In the genomic region with DNA sequence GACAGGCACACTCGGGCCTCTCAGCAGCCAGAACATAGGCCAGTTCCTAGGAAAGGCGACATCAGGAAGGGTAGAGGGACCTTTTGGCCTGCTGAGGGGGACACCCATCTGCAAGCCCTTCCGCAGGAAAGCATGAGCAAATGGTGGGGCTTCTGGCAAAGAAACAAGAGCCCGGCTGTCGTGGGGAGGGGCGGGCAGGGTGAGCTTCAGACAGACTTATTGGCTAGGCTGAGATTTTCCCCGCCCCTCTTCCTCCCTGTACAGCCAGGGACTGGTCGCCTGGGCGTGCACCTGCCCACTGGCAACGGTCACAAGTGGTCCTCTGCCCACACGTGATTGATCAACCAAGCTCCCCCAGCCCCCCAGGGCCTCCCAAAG, we compare ENCODE assay signal across 8 mouse cellular contexts. TPM values are rescaled to one million over a fixed set of nuclear protein-coding genes. Genes with fewer than 3 reads are reported as not detected.
A peak's percentile ranks its signal among the peaks of the same experiment; 100 is the strongest.
DNase-seq lines count a peak whose midpoint lies in the region; ATAC-seq and TF ChIP-seq lines count a peak whose summit lies in the region.

No protein-coding gene starts in this region.

- DNase-seq in layer of hippocampus, postnatal 10 days (ENCODE audit: low spot score in 2 of 2) = peak; percentile 64 to 75
- DNase-seq in layer of hippocampus, postnatal 36 days = no peak
- DNase-seq in embryo, embryonic 11.5 days (ENCODE audit: low read depth, low spot score) = peak; percentile 69
- DNase-seq in kidney, postnatal 0 days (ENCODE audit: low spot score) = peak; percentile 96
- peak; percentile 94 for DNase-seq in lung, postnatal 0 days (ENCODE audit: low spot score)
- peak; percentile 96 for DNase-seq in retina, postnatal 1 day
- no peak for DNase-seq in thymus, postnatal 0 days (ENCODE audit: low spot score)

- peak overlapping the region; percentile 75 for H3K4me2 ChIP-seq in heart, embryonic 13.5 days
- H3K4me2 ChIP-seq in kidney, postnatal 0 days (ENCODE audit: low read length) = peak overlapping the region; percentile 56
- H3K4me2 ChIP-seq in lung, postnatal 0 days (replicated peaks; ENCODE audit: low read depth, low read length) = peak overlapping the region; percentile 48

- 2% methylated on average over 10 of the region's 11 CpGs for WGBS in heart, embryonic 13.5 days
- 4% methylated on average over 11 of the region's 11 CpGs for WGBS in kidney, postnatal 0 days
- WGBS in lung, postnatal 0 days = 3% methylated on average over 11 of the region's 11 CpGs

- no peaks in the 10 kb centered on the region for H3K27me3 ChIP-seq in heart, embryonic 13.5 days (replicated peaks)
- no peaks in the 10 kb centered on the region for H3K27me3 ChIP-seq in kidney, postnatal 0 days (ENCODE audit: insufficient read depth, low read length)
- H3K27me3 ChIP-seq in lung, postnatal 0 days (replicated peaks; ENCODE audit: insufficient read depth, low read length) = no peaks in the 10 kb centered on the region

- peak overlapping the region; percentile 99 for H3K27ac ChIP-seq in heart, embryonic 13.5 days (replicated peaks)
- peak overlapping the region; percentile 94 for H3K27ac ChIP-seq in kidney, postnatal 0 days
- H3K27ac ChIP-seq in lung, postnatal 0 days (ENCODE audit: low read length) = peak overlapping the region; percentile 89

- H3K9me3 ChIP-seq in heart, embryonic 13.5 days = no peaks in the 10 kb centered on the region
- H3K9me3 ChIP-seq in kidney, postnatal 0 days (replicated peaks; ENCODE audit: low read length) = no peaks in the 10 kb centered on the region
- H3K9me3 ChIP-seq in lung, postnatal 0 days (ENCODE audit: low read length) = no peaks in the 10 kb centered on the region

- peak; percentile 50 for TF ChIP-seq EP300 in lung, postnatal 0 days (IDR thresholded peaks at IDR 0.05)

- no peak for TF ChIP-seq CTCF in kidney, postnatal 0 days (IDR thresholded peaks at IDR 0.05; ENCODE audit: low read depth)
- TF ChIP-seq CTCF in lung, postnatal 0 days (IDR thresholded peaks at IDR 0.05) = no peak

- peaks cover 33% of the 10 kb centered on the region for H3K4me1 ChIP-seq in heart, embryonic 13.5 days
- H3K4me1 ChIP-seq in kidney, postnatal 0 days (replicated peaks; ENCODE audit: insufficient read depth, low read length) = peaks cover 20% of the 10 kb centered on the region
- peaks cover 14% of the 10 kb centered on the region; the same call in 1 of the 2 replicates for H3K4me1 ChIP-seq in lung, postnatal 0 days (ENCODE audit: insufficient read depth, low read depth, low read length)

- peak overlapping the region; percentile 49 for H3K4me3 ChIP-seq in heart, embryonic 13.5 days
- H3K4me3 ChIP-seq in kidney, postnatal 0 days (replicated peaks; ENCODE audit: low read depth, low read length) = peak overlapping the region; percentile 20
- peak overlapping the region; percentile 14; the same call in 1 of the 2 replicates for H3K4me3 ChIP-seq in lung, postnatal 0 days (ENCODE audit: low read depth, low read length)

- peak; percentile 67; the same call in 1 of the 2 replicates for ATAC-seq in heart, embryonic 13.5 days (ENCODE audit: extremely low read depth, insufficient number of reproducible peaks, low FRiP score, low TSS enrichment)
- ATAC-seq in kidney, postnatal 0 days (replicated peaks; ENCODE audit: low FRiP score, low read depth) = peak; percentile 89
- peak; percentile 78 for ATAC-seq in lung, postnatal 0 days

- H3K9ac ChIP-seq in heart, embryonic 13.5 days = peak overlapping the region; percentile 75
- H3K9ac ChIP-seq in kidney, postnatal 0 days (ENCODE audit: low read depth, low read length) = peak overlapping the region; percentile 52
- H3K9ac ChIP-seq in lung, postnatal 0 days (replicated peaks; ENCODE audit: low read depth) = no peak overlapping the region

- H3K36me3 ChIP-seq in heart, embryonic 13.5 days = no peaks in the 10 kb centered on the region
- no peaks in the 10 kb centered on the region for H3K36me3 ChIP-seq in kidney, postnatal 0 days (ENCODE audit: insufficient read depth, low read length)
- H3K36me3 ChIP-seq in lung, postnatal 0 days (ENCODE audit: insufficient read depth, low read length) = no peaks in the 10 kb centered on the region

RNA-seq across cellular contexts. Expression of a gene that starts 4.2 kb away (rescaled TPM):
- 10 to 100 TPM in 1 of 2 experiments, 1 to 10 TPM in 1; 7.8 to 13.0 TPM for total RNA-seq in layer of hippocampus, postnatal 10 days (2021)
- total RNA-seq in layer of hippocampus, postnatal 36 days (2021) = 1 to 10 TPM; 4.2 to 6.9 TPM
- polyA plus RNA-seq in heart, embryonic 13.5 days (2015; fragmentation: Nextera tagmentation; extraction: Ambion mirVana) = 3.4 and 3.8 TPM in 2 replicates
- 12.3 and 12.5 TPM in 2 replicates for polyA plus RNA-seq in kidney, postnatal 0 days (2015; fragmentation: Nextera tagmentation; extraction: Ambion mirVana)
- polyA plus RNA-seq in lung, postnatal 0 days (2015; fragmentation: Nextera tagmentation; extraction: Ambion mirVana) = 11.9 and 14.2 TPM in 2 replicates
- 6.8 and 7.2 TPM in 2 replicates for polyA plus RNA-seq in thymus, postnatal 0 days (2015; fragmentation: Nextera tagmentation; extraction: Ambion mirVana)

RNA-seq across cellular contexts. Expression of a gene that starts 8.7 kb away (rescaled TPM):
- 100 to 1,000 TPM; 505 to 511 TPM for total RNA-seq in layer of hippocampus, postnatal 10 days (2021)
- 100 to 1,000 TPM; 568 to 611 TPM for total RNA-seq in layer of hippocampus, postnatal 36 days (2021)
- polyA plus RNA-seq in heart, embryonic 13.5 days (2015; fragmentation: Nextera tagmentation; extraction: Ambion mirVana) = 276 and 287 TPM in 2 replicates
- 307 and 309 TPM in 2 replicates for polyA plus RNA-seq in kidney, postnatal 0 days (2015; fragmentation: Nextera tagmentation; extraction: Ambion mirVana)
- 342 and 350 TPM in 2 replicates for polyA plus RNA-seq in lung, postnatal 0 days (2015; fragmentation: Nextera tagmentation; extraction: Ambion mirVana)
- 144 and 154 TPM in 2 replicates for polyA plus RNA-seq in thymus, postnatal 0 days (2015; fragmentation: Nextera tagmentation; extraction: Ambion mirVana)

RNA-seq across cellular contexts. Expression of a gene that starts 39.0 kb away (rescaled TPM):
- total RNA-seq in layer of hippocampus, postnatal 10 days (2021) = 1 to 10 TPM; 1.7 to 2.1 TPM
- 1 to 10 TPM; 1.2 to 1.4 TPM for total RNA-seq in layer of hippocampus, postnatal 36 days (2021)
- 1.9 and 2.4 TPM in 2 replicates for polyA plus RNA-seq in heart, embryonic 13.5 days (2015; fragmentation: Nextera tagmentation; extraction: Ambion mirVana)
- polyA plus RNA-seq in kidney, postnatal 0 days (2015; fragmentation: Nextera tagmentation; extraction: Ambion mirVana) = 3.1 and 4.1 TPM in 2 replicates
- 2.2 and 2.8 TPM in 2 replicates for polyA plus RNA-seq in lung, postnatal 0 days (2015; fragmentation: Nextera tagmentation; extraction: Ambion mirVana)
- polyA plus RNA-seq in thymus, postnatal 0 days (2015; fragmentation: Nextera tagmentation; extraction: Ambion mirVana) = 3.7 and 4.4 TPM in 2 replicates

Comparison
In these comparisons a context has a peak if more than half of its experiments do, and no peak if none do; other contexts are left out.
1. DNase-seq: peak in layer of hippocampus, postnatal 10 days (2 of 2), embryo, embryonic 11.5 days (single experiment), kidney, postnatal 0 days (single experiment), lung, postnatal 0 days (single experiment) and retina, postnatal 1 day (single experiment); none in layer of hippocampus, postnatal 36 days (0 of 2) and thymus, postnatal 0 days (single experiment).
2. Peak in every context shown above with its lines, with median percentiles within 50 percentile points of each other: ATAC-seq, H3K27ac ChIP-seq, H3K4me2 ChIP-seq and H3K4me3 ChIP-seq.